Mouse (Mus musculus): ENCODE data around the gene Snx22.

Snx22 gene

DNA sequence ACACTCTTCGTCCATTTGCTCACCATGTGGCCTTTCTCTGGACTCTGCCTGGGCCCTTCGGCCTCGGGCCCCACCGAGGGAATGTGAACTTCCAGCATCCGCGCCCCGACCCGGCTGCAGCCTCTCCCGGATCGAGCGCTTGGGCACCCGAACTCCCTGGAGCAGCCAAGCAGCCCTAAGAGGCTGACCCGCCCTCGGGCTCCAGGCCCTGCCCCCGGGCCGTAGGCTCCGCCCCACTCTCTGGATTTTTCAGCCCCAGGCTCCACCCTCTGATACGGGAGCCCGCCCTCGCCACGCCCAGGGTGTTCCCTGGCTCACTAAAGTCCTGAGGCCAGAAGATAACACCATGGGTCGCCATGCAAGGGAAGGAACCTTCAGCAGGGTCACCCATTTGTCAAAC lies at the start of gene Snx22:
TSS of gene Snx22 (minus strand) at position 137 of the 400 bp plus-strand sequence.
- in situ Hi-C loops (cut with MboI), result no loop called here

DNA sequence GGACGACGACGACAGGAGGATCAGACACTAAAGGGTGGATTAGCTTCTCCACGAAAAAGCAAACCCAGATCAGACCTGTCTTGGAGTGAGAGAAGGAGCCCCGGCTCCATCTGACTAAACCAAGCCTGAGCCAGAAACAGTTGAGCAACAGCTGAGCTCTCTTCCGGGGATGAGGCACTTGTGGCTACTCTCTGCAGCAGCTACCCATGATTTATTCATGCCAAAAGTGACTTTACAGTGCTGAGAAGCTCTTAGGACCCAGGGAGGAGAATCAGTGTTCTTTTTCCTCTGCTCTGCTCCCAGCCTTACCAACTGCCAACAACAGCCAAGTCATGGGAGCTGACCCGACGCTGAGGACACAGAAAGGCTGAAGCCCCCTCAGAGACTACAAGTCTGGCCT lies 47.4 kb upstream of the Snx22 start:
- in situ Hi-C loops (cut with MboI), result no loop called here

DNA sequence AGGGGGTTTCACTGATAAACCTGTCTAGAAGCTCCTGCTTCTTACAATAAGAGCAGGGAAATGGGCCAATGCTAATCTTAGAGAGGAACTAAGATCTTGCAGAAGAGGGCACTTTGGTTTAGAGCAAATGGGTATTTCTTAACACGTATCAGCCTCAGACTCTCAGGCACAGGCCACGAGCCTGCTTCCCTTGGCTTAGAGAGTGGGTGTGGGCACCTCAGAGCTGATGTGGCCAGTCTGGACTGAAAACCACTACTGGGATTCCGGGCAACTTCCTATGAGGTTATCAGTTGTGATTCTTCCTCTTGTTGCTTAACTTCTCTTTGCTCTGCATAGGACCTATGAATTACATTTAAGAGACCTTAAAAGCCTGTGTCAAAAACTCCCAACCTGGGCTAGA lies 44.8 kb upstream of the Snx22 start:
- in situ Hi-C loops (cut with MboI), result no loop called here

GRCm38 (mm10) chr9:66110611-66111379 lies 41.3 kb upstream of the Snx22 start:
- in situ Hi-C loops (cut with MboI), result no loop called here

GRCm38 (mm10) chr9:66110126-66110525 lies 40.6 kb upstream of the Snx22 start:
- in situ Hi-C loops (cut with MboI), result no loop called here

- in situ Hi-C loops (cut with MboI), result no loop called here
Observed at GRCm38 (mm10) chr9:66109574-66109973, 40.1 kb upstream of the Snx22 start.

- in situ Hi-C loops (cut with MboI), result no loop called here
Observed at GRCm38 (mm10) chr9:66105168-66105567, 35.6 kb upstream of the Snx22 start.

DNA sequence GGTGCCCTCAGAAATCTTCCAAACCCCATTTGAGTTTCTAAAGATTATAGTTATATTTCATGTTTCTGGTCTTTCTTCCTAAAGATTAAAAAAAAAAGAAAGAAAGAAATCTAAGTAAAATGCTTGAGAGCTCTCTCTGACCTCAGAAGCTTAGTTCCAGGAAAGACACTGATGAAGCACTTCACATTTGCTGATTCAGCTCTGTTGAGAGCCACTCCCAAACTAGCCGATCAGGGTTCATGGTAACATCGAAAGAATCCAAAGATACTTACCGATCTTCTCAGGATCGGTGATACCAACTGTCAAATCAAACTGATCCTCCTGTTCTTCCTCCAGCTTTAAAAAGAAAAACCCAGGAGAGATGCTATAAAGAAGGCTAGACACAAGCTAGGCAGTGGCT lies 35.1 kb upstream of the Snx22 start:
- in situ Hi-C loops (cut with MboI), result no loop called here

GRCm38 (mm10) chr9:66102668-66103067 lies 33.1 kb upstream of the Snx22 start:
- in situ Hi-C loops (cut with MboI), result no loop called here

GRCm38 (mm10) chr9:66101577-66101976 lies 32.1 kb upstream of the Snx22 start:
- in situ Hi-C loops (cut with MboI), result no loop called here

DNA sequence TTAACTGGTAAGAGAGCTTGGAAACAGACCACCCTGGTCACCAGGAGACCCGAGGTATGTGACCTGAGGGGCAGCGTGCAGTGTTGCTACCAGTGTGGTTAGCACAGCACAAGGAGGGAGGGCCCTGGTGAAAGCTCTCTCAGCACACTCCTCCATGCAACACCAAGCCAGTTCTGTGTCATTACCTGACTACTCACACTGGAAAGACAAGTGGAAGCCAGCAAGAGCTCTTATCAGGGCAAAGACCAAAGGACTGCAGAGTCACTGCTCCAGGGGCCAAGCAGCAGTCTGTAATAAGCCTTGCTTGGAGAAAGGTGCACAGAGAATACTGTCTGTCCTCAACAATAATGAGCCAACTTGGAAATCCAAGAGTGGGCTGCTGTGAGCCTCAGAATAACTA lies 23.1 kb upstream of the Snx22 start:
- in situ Hi-C loops (cut with MboI), result no loop called here

GRCm38 (mm10) chr9:66091327-66092231 lies 22.1 kb upstream of the Snx22 start:
- in situ Hi-C loops (cut with MboI), result no loop called here

- in situ Hi-C loops (cut with MboI), result no loop called here
Observed at GRCm38 (mm10) chr9:66090593-66091244, 21.2 kb upstream of the Snx22 start.

GRCm38 (mm10) chr9:66088411-66088810 lies 18.9 kb upstream of the Snx22 start:
- in situ Hi-C loops (cut with MboI), result no loop called here

DNA sequence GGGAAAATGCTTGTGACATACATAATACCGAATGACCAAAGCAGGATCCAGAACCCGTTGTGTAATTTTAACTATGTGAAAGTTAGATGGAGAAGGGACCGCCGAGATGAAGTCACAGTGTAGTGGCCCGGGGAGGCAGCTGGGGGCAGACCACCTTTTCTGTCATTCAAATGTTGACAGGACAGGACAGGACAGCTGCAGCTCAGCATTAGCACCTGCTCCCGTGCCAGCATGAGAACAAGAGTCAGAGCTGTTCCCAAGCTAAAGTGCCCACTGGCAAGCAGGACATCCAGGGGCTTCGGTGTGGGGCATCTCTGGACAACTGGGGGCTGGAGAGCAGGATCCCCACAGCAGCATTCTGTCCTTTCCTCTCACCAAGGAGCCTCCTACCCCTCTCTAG lies 17.5 kb upstream of the Snx22 start:
- in situ Hi-C loops (cut with MboI), result no loop called here

GRCm38 (mm10) chr9:66084171-66084570 lies 14.7 kb upstream of the Snx22 start:
- in situ Hi-C loops (cut with MboI), result no loop called here

DNA sequence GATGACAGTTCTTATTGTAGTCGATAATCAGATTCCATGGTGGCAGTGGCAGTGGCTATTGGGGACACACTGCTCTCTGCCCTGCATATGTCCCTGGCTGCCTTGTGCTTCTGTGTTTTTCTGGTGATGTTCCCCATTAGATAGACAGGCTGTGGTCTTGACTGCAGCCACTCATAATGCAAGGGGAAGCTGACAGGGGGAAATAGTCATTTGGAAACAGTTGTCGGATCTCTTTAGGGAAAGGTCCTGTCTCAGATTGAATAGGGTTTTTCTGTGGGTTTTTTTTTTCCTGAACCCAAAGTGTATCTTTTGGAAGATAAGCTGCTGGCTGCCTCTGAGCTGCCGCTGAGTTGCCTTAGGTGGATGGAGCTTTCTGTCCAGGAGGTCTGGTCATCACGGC lies 12.5 kb upstream of the Snx22 start:
- in situ Hi-C loops (cut with MboI), result no loop called here

GRCm38 (mm10) chr9:66080804-66081459 lies 11.4 kb upstream of the Snx22 start:
- in situ Hi-C loops (cut with MboI), result no loop called here

DNA sequence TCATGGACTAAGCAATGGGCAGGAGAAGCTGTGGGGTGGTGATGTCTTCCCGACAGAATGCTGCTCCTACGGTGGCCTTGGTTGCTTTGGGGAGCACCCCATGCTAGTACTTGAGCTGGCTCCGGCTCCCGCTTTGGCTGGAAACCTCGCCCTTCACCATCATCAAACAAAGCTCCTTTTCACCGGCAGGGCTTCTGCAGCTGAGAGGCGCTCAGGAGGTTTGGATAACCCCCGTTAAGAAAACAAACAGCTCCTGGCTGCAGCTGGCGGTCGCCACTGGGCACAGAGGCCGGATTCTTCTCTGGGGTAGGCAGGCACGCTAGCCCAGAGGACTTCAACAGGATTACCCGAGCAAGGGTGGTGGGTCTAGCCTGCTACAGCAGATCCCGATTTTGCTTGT lies 9.0 kb upstream of the Snx22 start:
- in situ Hi-C loops (cut with MboI), result no loop called here

DNA sequence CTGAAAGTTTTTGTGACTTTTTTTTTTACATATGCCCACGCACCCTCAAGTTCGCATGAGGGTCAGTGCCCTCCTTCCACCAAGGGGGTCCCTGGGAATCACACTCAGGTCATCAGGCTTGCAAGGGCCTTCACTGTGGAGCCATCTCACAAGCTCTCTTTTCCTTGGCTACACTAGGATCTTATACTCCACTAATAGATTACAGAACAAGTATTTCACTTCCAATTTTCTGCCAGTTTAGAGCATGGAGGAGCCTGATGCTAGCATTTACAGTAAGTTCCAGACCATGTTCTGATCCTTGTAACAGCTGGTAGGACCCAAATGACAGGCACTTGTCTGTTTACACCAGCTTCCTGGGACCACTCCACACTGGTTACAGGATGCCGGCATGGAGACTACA lies 8.6 kb upstream of the Snx22 start:
- in situ Hi-C loops (cut with MboI), result no loop called here

DNA sequence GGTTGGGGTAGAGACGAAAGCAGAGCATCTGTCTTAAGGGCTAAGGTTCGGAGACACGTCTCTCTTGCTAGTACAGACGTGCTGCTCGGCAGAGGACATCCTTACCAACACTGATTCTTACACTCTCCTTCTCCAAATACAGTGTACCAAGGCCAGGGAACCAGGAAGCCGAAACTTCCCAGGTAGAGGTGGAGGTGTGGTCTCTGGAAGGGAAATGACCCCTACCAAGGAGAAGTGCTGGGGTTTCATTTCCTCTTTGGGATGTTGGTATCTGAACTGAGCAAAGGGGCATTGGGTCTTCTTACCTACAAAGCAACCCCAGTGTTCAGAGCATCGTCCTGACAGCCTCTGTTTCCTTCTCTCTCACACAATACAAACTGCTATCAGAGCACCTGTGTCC lies 3.2 kb upstream of the Snx22 start:
- in situ Hi-C loops (cut with MboI), result no loop called here

- in situ Hi-C loops (cut with MboI), result no loop called here
Observed at GRCm38 (mm10) chr9:66070151-66070550, 632 bp upstream of the Snx22 start.
